Mouse (Mus musculus) hindbrain, embryonic 15.5 days (tissue): ENCODE measurements around the gene Mex3d. TPM values are rescaled to one million over a fixed set of nuclear protein-coding genes. Genes with fewer than 3 reads are reported as not detected.

Source experiments
- ATAC-seq: fragments of 200-750 bp; cut with Nextera tagmentation; 2 replicates; pipeline ENCODE4 v1.8.0; 2017; ENCODE audit warnings: low read depth, moderate number of reproducible peaks, moderate TSS enrichment; ENCODE audit not compliant: low FRiP score
- H3K27ac ChIP-seq: fragments of 300-500 bp; sonication (generic); replicated peaks from 2 replicates; pipeline ENCODE4 v1.5.1; 2015; ENCODE audit warnings: mild to moderate bottlenecking, inconsistent platforms
- H3K27me3 ChIP-seq: fragments of 300-500 bp; sonication (generic); 2 replicates; pipeline ENCODE4 v1.6.1; 2015; ENCODE audit warnings: control low read depth, inconsistent platforms
- H3K36me3 ChIP-seq: fragments of 300-500 bp; sonication (generic); 2 replicates; pipeline ENCODE4 v1.6.1; 2015; ENCODE audit warnings: control low read depth, inconsistent platforms
- H3K4me1 ChIP-seq: fragments of 300-500 bp; sonication (generic); replicated peaks from 2 replicates; pipeline ENCODE4 v1.6.1; 2015; ENCODE audit warnings: control low read depth, inconsistent platforms
- H3K4me2 ChIP-seq: fragments of 300-500 bp; sonication (generic); 2 replicates; pipeline ENCODE4 v1.6.1; 2015; ENCODE audit warnings: moderate library complexity, mild to moderate bottlenecking, inconsistent platforms
- H3K4me3 ChIP-seq: fragments of 300-500 bp; sonication (generic); 2 replicates; pipeline ENCODE4 v1.5.1; 2015; ENCODE audit warnings: mild to moderate bottlenecking, inconsistent platforms
- H3K9ac ChIP-seq: fragments of 300-500 bp; sonication (generic); 2 replicates; pipeline ENCODE4 v1.6.1; 2015; ENCODE audit warnings: inconsistent platforms
- H3K9me3 ChIP-seq: fragments of 300-500 bp; sonication (generic); 2 replicates; pipeline ENCODE4 v1.6.1; 2016; ENCODE audit warnings: control low read depth, inconsistent platforms
- WGBS: fragments of 180-500 bp; shearing (Covaris S2); methylation state at CpG from one replicate; pipeline ENCODE4 v1.1.7; 2015; 5-methylcytosine and 5-hydroxymethylcytosine counted together
- polyA plus RNA-seq: library from polyadenylated mRNA; unstranded; fragments of >200 nt; fragmentation: Nextera tagmentation; extraction: Ambion mirVana; gene quantifications from 2 replicates; pipeline ENCODE4 v1.2.1, GENCODE M21; 2015

The Mex3d gene
- polyA plus RNA-seq, 1 experiment from 2014 or later: 18.9 TPM

DNA sequence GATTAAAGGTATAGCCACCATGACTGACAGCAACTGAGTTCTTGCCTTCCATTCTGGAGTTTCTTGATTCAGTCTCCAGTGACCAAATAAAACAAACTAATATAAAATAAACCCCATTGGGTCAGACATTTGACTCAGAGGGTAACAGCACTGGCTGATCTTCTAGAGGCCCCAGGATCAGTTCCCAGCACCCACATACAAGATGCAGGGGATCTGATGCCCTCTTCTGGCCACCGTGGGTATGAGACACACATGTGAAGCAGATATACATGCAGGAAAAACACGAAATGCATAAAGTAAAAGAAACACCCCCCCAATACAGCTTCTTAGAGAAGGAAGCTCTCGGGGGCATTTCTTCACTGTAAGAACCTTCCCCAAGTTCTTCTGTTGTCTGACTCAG lies 37.6 kb upstream of the Mex3d start:
- Histone ChIP-seq H3K27me3 (no peaks in the 10 kb centered on the region), H3K4me1 (peaks cover 14% of the 10 kb centered on the region), H3K9me3 (no peaks in the 10 kb centered on the region), H3K4me2 (no peak overlapping the region), H3K4me3 (no peak overlapping the region), H3K27ac (no peak overlapping the region), H3K9ac (no peak overlapping the region), H3K36me3 (peaks cover 60% of the 10 kb centered on the region)
- ATAC-seq: no peak
- WGBS: 96% methylated on average over 3 of the region's 3 CpGs

DNA sequence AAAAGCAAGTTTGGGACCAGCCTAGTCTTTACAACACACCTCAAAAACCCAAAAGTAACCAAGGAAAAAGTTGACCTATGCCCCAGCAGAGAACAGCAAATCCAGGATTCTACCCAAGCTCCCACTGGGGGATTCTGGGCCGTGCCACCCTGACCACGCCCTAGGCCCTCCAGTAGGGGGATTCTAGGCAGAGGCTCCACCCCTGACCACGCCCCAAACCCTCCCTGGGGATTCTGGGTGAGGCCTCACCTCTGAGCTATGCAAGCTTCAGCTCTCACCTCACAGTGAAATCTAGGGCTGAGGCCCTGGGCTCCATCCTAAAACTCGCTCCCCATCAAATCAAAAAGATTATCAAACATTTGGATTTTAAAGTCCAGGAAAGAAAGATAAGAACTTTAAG lies 36.1 kb upstream of the Mex3d start:
- Histone ChIP-seq H3K27ac (0 out of 2 replicates have a peak overlapping the region, but pooled peaks have one; percentile 10), H3K4me3 (no peak overlapping the region), H3K27me3 (no peaks in the 10 kb centered on the region), H3K9ac (no peak overlapping the region), H3K4me2 (no peak overlapping the region), H3K4me1 (peaks cover 28% of the 10 kb centered on the region), H3K36me3 (peaks cover 69% of the 10 kb centered on the region), H3K9me3 (no peaks in the 10 kb centered on the region)
- no peak for ATAC-seq
- 57% methylated on average over 4 of the region's 4 CpGs for WGBS

GRCm38 (mm10) chr10:80421651-80422472 lies 34.4 kb upstream of the Mex3d start:
- H3K4me2 ChIP-seq: 0 out of 2 replicates have a peak overlapping the region, but pooled peaks have one; percentile 3
- H3K4me1 ChIP-seq: peaks cover 32% of the 10 kb centered on the region
- H3K27ac ChIP-seq: peak overlapping the region; percentile 73
- H3K36me3 ChIP-seq: peaks cover 64% of the 10 kb centered on the region
- no peaks in the 10 kb centered on the region for H3K27me3 ChIP-seq
- no peak overlapping the region for H3K9ac ChIP-seq
- ATAC-seq: no peak
- WGBS: 71% methylated on average over 9 of the region's 9 CpGs
- no peaks in the 10 kb centered on the region for H3K9me3 ChIP-seq
- no peak overlapping the region for H3K4me3 ChIP-seq

DNA sequence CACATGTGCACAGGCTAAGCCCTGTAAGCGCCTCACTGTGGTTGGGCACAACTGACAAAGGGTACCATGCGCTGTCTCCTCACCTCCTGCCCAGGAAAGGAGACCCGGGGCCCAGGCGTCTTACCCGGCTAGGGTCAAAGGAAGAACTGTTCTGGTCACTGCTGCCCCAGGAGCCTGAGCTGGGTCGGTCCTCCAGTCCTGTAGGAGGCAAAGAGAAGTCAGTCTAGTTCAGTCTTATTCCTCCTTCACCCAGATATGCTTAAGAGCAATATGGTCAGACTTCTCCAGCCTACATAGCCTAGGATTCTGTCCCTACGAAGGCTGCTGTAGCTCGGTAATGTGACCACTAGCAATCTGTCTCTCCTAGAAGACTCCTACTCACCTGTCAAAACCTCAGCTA lies 33.7 kb upstream of the Mex3d start:
- H3K27ac ChIP-seq: no peak overlapping the region
- no peaks in the 10 kb centered on the region for H3K9me3 ChIP-seq
- no peak overlapping the region for H3K4me2 ChIP-seq
- no peak for ATAC-seq
- H3K9ac ChIP-seq: no peak overlapping the region
- no peak overlapping the region for H3K4me3 ChIP-seq
- WGBS: 93% methylated on average over 8 of the region's 8 CpGs
- H3K27me3 ChIP-seq: no peaks in the 10 kb centered on the region
- peaks cover 34% of the 10 kb centered on the region for H3K4me1 ChIP-seq
- H3K36me3 ChIP-seq: peaks cover 64% of the 10 kb centered on the region

- Histone ChIP-seq H3K9ac (no peak overlapping the region), H3K36me3 (peaks cover 65% of the 10 kb centered on the region), H3K4me3 (no peak overlapping the region), H3K4me1 (peaks cover 34% of the 10 kb centered on the region), H3K4me2 (no peak overlapping the region), H3K27ac (no peak overlapping the region), H3K9me3 (no peaks in the 10 kb centered on the region), H3K27me3 (no peaks in the 10 kb centered on the region)
- WGBS: 90% methylated on average over 10 of the region's 10 CpGs
- ATAC-seq: no peak
Observed at GRCm38 (mm10) chr10:80420729-80421128, 33.3 kb upstream of the Mex3d start.

DNA sequence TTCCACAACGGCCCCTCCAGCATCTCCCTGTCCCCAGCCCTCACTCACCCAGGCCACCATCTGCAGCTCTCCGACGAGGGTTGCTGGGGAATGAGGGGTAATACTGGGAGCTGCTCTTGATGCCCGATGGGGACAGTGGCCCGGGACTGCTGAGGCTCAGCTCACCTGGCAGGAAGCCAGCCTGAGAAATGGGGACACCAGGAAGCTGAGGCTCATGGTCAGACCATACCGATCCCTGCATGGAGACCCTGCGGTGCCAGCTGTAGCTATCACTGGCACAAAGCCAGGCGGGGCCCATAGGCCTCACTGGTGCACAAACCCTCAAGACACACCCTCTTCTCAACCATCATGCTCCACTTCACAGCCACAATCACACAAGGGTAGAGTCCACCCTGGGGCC lies 32.0 kb upstream of the Mex3d start:
- ATAC-seq: no peak
- Histone ChIP-seq H3K4me1 (peaks cover 34% of the 10 kb centered on the region), H3K4me3 (no peak overlapping the region), H3K4me2 (no peak overlapping the region), H3K27ac (peak overlapping the region; percentile 39; the same call in 1 of the 2 replicates), H3K36me3 (peaks cover 64% of the 10 kb centered on the region), H3K9me3 (no peaks in the 10 kb centered on the region), H3K27me3 (no peaks in the 10 kb centered on the region), H3K9ac (no peak overlapping the region)
- WGBS: 50% methylated on average over 8 of the region's 8 CpGs

DNA sequence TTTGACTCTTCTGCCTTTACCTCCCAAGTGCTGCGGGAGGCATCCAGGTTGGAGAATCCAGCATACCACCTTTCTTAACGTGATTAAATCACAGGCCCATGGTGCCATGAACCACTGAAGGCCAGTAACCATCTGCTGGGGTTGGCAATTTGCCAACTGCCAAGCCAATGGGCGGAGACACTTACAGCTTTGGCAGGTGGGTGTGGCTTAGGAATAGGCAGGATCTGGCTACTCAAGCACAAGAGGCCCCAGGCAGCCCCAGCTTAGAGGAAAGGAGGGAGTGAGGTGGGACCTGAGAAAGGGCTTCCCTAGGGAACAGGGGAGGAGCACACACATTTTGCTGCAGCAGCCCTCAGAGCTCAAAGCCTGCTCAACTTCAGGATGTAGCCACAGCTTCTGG lies 30.9 kb upstream of the Mex3d start:
- WGBS: 47% methylated on average over 3 of the region's 3 CpGs
- Histone ChIP-seq H3K4me2 (no peak overlapping the region), H3K9me3 (no peaks in the 10 kb centered on the region), H3K4me3 (no peak overlapping the region), H3K27me3 (no peaks in the 10 kb centered on the region), H3K9ac (peak overlapping the region; percentile 5; the same call in 1 of the 2 replicates), H3K36me3 (peaks cover 69% of the 10 kb centered on the region), H3K27ac (peak overlapping the region; percentile 45), H3K4me1 (peaks cover 31% of the 10 kb centered on the region)
- no peak for ATAC-seq

- H3K4me3 ChIP-seq: no peak overlapping the region
- no peaks in the 10 kb centered on the region for H3K27me3 ChIP-seq
- H3K4me2 ChIP-seq: no peak overlapping the region
- WGBS: 68% methylated on average over 1 of the region's 1 CpGs
- peaks cover 69% of the 10 kb centered on the region for H3K36me3 ChIP-seq
- peaks cover 28% of the 10 kb centered on the region for H3K4me1 ChIP-seq
- H3K27ac ChIP-seq: no peak overlapping the region
- H3K9me3 ChIP-seq: no peaks in the 10 kb centered on the region
- no peak for ATAC-seq
- H3K9ac ChIP-seq: no peak overlapping the region
Observed at GRCm38 (mm10) chr10:80417841-80418240, 30.4 kb upstream of the Mex3d start.

DNA sequence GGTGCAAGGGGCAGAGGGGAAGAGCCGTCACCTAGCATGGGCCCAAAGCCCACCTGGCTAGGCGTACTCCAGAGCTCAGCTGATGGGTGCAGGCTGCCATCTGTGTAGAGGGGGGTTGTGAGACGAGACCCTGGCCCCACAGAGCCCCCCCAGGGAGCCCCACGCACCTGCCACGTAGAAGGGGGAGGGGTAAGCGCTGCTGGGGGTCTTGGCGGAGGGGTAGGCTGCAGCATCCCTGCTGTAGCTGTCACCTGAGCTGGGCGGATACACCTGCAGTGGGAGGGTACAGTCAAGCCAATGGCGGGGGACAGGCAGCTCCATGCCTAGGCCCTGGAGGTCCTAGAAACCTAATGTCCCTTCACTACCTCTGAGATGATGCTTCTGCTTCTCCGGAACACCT lies 29.9 kb upstream of the Mex3d start:
- Histone ChIP-seq H3K36me3 (peaks cover 71% of the 10 kb centered on the region), H3K4me1 (peaks cover 27% of the 10 kb centered on the region), H3K9ac (no peak overlapping the region), H3K27ac (0 out of 2 replicates have a peak overlapping the region, but pooled peaks have one; percentile 16), H3K4me2 (no peak overlapping the region), H3K9me3 (no peaks in the 10 kb centered on the region), H3K27me3 (no peaks in the 10 kb centered on the region), H3K4me3 (no peak overlapping the region)
- ATAC-seq: no peak
- 75% methylated on average over 10 of the region's 10 CpGs for WGBS

GRCm38 (mm10) chr10:80415566-80415965 lies 28.1 kb upstream of the Mex3d start:
- Histone ChIP-seq H3K4me3 (no peak overlapping the region), H3K4me1 (peaks cover 21% of the 10 kb centered on the region), H3K9me3 (no peaks in the 10 kb centered on the region), H3K36me3 (peaks cover 74% of the 10 kb centered on the region), H3K27ac (no peak overlapping the region), H3K9ac (no peak overlapping the region), H3K4me2 (no peak overlapping the region), H3K27me3 (no peaks in the 10 kb centered on the region)
- 92% methylated on average over 7 of the region's 7 CpGs for WGBS
- ATAC-seq: no peak

- no peak overlapping the region for H3K9ac ChIP-seq
- 75% methylated on average over 44 of the region's 44 CpGs for WGBS
Observed at GRCm38 (mm10) chr10:80412656-80413541, 25.4 kb upstream of the Mex3d start.

GRCm38 (mm10) chr10:80407924-80408323 lies 20.5 kb upstream of the Mex3d start:
- no peak for ATAC-seq
- Histone ChIP-seq H3K4me1 (peaks cover 25% of the 10 kb centered on the region), H3K27me3 (no peaks in the 10 kb centered on the region), H3K9ac (no peak overlapping the region), H3K4me3 (no peak overlapping the region), H3K4me2 (no peak overlapping the region), H3K27ac (no peak overlapping the region), H3K9me3 (no peaks in the 10 kb centered on the region), H3K36me3 (peaks cover 37% of the 10 kb centered on the region)
- WGBS: 53% methylated on average over 4 of the region's 4 CpGs

More at GRCm38 (mm10) chr10:80412656-80413541, 25.4 kb upstream of the Mex3d start:
- Histone ChIP-seq H3K4me2 (no peak overlapping the region), H3K4me1 (0 out of 2 replicates have a peak, but pooled peaks cover 2% of the 10 kb centered on the region), H3K9me3 (no peaks in the 10 kb centered on the region), H3K4me3 (no peak overlapping the region), H3K36me3 (peaks cover 59% of the 10 kb centered on the region), H3K27me3 (no peaks in the 10 kb centered on the region), H3K27ac (peak overlapping the region; percentile 71)
- peak; percentile 20; the same call in 1 of the 2 replicates for ATAC-seq
